Mouse (Mus musculus) myocyte (in vitro differentiated cells): ENCODE results near the gene Kcnj16.

Source experiments
- CEBPB ChIP-seq: IDR thresholded peaks from 2 replicates; pipeline ENCODE4 v1.6.1; 2011; ENCODE audit warnings: mild to moderate bottlenecking, moderate library complexity; ENCODE audit not compliant: poor library complexity, insufficient read depth, severe bottlenecking
- MAX ChIP-seq: IDR thresholded peaks from one replicate; pipeline ENCODE4 v1.6.1; 2011; ENCODE audit warnings: low read depth, mild to moderate bottlenecking, control low read depth
- POLR2A ChIP-seq: IDR thresholded peaks from one replicate; pipeline ENCODE4 v1.6.1; 2011; ENCODE audit warnings: low read depth, mild to moderate bottlenecking, control low read depth, moderate library complexity; ENCODE audit not compliant: insufficient read length
- POLR2AphosphoS2 ChIP-seq: IDR thresholded peaks from one replicate; pipeline ENCODE4 v1.6.1; 2011; ENCODE audit warnings: low read depth, control low read depth; ENCODE audit not compliant: insufficient read length

DNA sequence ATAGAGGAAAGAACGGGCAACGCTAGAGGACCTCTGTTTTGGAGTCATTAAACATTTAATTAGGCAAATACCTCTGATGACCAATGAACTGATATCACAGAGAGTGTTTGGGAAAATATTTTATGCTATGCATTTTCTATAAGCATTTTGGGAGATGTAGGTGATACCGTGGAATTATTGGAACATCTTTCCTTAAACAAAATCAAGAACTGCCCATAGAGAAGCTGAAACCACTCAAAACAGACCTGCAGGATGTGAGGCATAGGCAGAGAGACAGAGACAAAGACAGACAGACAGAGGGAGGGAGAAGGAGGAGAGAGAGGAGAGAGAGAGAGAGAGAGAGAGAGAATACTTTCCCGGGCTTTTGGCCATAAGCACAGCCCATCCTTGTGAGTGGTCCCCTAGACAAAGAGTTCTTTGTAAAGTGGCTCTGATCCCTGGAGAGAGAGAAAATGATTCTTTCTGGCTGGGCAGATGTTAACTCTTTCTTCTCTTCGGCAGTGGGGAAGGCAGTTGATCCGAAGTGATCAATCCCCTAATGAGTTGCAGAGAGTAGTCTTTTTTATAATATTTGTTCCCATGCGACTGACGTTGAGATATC lies 54.9 kb downstream of the Kcnj16 start:
- no peak for TF ChIP-seq POLR2A
- TF ChIP-seq POLR2AphosphoS2: no peak
- no peak for TF ChIP-seq CEBPB
- no peak for TF ChIP-seq MAX
